Mouse (Mus musculus) stomach, embryonic 16.5 days (tissue): ENCODE results near the gene Ly6g5c. TPM values are rescaled to one million over a fixed set of nuclear protein-coding genes. Genes with fewer than 3 reads are reported as not detected.

ENCODE experiments used
- ATAC-seq: fragments of 200-750 bp; cut with Nextera tagmentation; 2 replicates; pipeline ENCODE4 v1.8.0; 2017; ENCODE audit warnings: moderate number of reproducible peaks, moderate TSS enrichment; ENCODE audit not compliant: insufficient read depth, low FRiP score
- H3K27ac ChIP-seq: fragments of 300-500 bp; sonication (generic); 2 replicates; pipeline ENCODE4 v1.5.1; 2014; ENCODE audit warnings: low read length
- H3K27me3 ChIP-seq: fragments of 300-500 bp; sonication (generic); 2 replicates; pipeline ENCODE4 v1.6.1; 2014; ENCODE audit warnings: low read length, control low read depth, mixed read lengths; ENCODE audit not compliant: control insufficient read depth, insufficient read depth
- H3K36me3 ChIP-seq: fragments of 300-500 bp; sonication (generic); 2 replicates; pipeline ENCODE4 v1.6.1; 2014; ENCODE audit warnings: low read length; ENCODE audit not compliant: control insufficient read depth, insufficient read depth
- H3K4me1 ChIP-seq: fragments of 300-500 bp; sonication (generic); 2 replicates; pipeline ENCODE4 v1.6.1; 2014; ENCODE audit warnings: low read length, control low read depth, mixed read lengths; ENCODE audit not compliant: control insufficient read depth, insufficient read depth
- H3K4me2 ChIP-seq: fragments of 300-500 bp; sonication (generic); 2 replicates; pipeline ENCODE4 v1.6.1; 2014; ENCODE audit warnings: low read depth, low read length, mixed read lengths
- H3K4me3 ChIP-seq: fragments of 300-500 bp; sonication (generic); replicated peaks from 2 replicates; pipeline ENCODE4 v1.5.1; 2014; ENCODE audit warnings: mild to moderate bottlenecking, low read length
- H3K9ac ChIP-seq: fragments of 300-500 bp; sonication (generic); 2 replicates; pipeline ENCODE4 v1.6.1; 2014; ENCODE audit warnings: low read length
- H3K9me3 ChIP-seq: fragments of 300-500 bp; sonication (generic); replicated peaks from 2 replicates; pipeline ENCODE4 v1.6.1; 2016; ENCODE audit warnings: low read length, control low read depth; ENCODE audit not compliant: control insufficient read depth
- WGBS: fragments of 180-500 bp; shearing (Covaris S2); extraction: QIAGEN DNeasy Blood & Tissue Kit; methylation state at CpG from one replicate; pipeline ENCODE4 v1.1.7; 2014; 5-methylcytosine and 5-hydroxymethylcytosine counted together
- polyA plus RNA-seq: library from polyadenylated mRNA; unstranded; fragments of >200 nt; fragmentation: Nextera tagmentation; extraction: Ambion mirVana; gene quantifications from 2 replicates; pipeline ENCODE4 v1.2.1, GENCODE M21; 2015

The Ly6g5c gene
- polyA plus RNA-seq, 1 experiment from 2014 or later: not detected

DNA sequence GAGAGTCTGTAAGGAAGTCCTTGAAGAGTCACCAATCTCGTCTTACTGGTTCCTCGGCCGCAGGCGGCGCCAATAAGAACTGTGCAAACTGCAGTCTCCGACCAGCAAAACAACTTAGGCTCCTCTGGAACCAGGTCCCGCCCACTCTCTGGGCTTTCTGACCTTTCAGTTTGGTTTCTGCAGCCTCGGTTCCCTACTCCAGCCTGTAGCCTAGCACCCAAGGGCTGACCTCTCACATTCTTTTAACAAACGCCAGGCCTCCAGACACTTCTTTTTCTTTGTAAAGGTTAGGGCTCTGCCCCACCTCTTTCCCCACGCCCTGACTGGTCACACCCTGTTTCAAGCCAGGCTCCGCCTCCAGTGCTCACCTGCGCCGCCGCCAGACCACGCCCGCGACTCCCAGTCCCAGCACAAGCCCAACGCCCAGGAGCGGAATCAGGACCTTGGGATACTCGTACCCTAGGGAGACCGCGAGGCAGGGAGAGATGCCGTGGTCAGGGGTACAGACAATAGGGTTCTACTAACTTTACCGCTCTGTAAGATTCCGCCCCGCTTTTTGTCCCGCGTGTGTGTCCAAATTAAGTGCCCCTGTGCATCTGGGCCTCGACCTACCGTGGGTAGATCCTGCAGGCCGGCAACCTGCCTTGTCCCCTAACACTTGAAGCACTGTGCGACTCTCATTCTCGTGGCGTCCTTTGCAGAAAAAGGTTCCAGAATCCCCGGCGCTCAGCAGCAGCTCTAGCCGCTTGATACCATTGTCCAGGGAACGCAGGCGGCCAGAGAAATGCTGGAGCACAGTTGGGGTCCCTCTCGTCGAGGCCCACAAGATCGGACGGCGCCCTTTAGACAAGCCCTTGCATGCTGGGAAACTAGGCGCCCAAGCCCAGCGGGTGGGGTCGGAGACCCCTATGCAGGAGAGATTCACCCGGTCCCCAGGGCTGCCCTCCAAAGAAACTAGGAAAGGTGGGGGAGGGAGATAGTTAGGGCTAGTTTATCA lies 42.8 kb upstream of the Ly6g5c start, which contains the start of gene Ly6g6c:
TSS of gene Ly6g6c (plus strand) at position 438 of the 997 bp plus-strand sequence.
- H3K9ac ChIP-seq: peak within 1 kb of the TSS; percentile 65
- no peaks in the 10 kb centered on the region for H3K27me3 ChIP-seq
- no peaks in the 10 kb centered on the region for H3K9me3 ChIP-seq
- ATAC-seq: peak; percentile 82
- 3% methylated on average over 48 of the region's 48 CpGs for WGBS
- H3K36me3 ChIP-seq: peaks cover 8% of the 10 kb centered on the region
- H3K4me2 ChIP-seq: peak within 1 kb of the TSS; percentile 71
- H3K27ac ChIP-seq: peak within 1 kb of the TSS; percentile 95
- peak within 1 kb of the TSS; percentile 47 for H3K4me3 ChIP-seq
- H3K4me1 ChIP-seq: peaks cover 46% of the 10 kb centered on the region

DNA sequence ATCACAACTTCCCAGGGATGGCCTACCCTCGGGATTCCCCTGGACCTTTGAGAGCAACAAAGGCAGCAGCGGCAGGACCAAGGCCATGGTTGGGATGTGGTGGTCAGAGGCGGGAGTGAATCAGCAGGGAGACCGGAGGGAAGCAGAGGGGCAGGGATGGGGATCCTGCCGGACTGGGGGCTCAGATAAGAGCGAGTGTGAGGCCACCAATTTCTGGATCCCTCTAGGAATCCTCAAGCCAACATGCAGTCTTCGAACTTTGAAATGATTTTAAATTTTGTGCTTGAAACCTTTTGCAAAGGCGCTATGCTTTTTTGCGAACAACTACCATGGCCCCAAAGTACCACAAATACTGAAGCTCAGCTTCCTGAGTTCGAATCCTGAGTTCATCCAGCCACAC lies 42.0 kb upstream of the Ly6g5c start, which contains the start of gene Mpig6b:
TSS of gene Mpig6b (minus strand) at position 101 of the 400 bp plus-strand sequence.
- H3K4me3 ChIP-seq: peak within 1 kb of the TSS; percentile 47

DNA sequence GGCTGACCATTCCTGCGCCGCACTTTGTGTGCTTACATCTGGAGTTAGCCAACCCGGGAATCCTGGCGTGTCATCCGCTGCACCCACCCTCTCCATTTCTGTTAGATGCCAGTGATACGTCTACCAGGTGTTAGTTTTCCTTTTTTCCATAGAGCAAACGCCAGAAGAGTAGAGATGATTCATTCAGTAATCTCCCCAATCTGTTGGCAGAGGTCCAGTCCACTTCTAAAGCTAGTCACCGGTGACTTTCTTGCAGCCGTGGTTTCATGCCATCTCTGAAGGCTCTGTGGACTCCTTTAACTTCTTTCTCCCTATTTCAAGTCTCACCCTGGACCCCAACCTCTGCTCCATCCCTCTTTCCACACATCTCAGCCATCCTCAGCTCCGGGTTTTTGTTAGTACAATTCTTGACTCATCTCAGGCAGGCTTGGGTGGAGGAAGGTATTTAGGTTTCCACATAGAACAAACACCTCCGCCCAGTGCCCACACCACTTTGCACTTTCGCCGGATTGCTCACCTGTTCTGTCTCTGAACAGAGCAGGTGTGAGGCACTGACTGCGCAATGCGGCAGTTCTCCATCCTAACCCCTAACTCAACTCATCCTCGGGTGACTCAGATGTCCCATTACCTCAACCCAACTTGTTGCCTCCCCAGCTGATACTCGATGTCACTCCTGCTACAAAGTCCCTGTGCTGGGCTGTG lies 39.7 kb upstream of the Ly6g5c start:
- no peak for ATAC-seq
- no peaks in the 10 kb centered on the region for H3K9me3 ChIP-seq

More for the DNA sequence above, 42.0 kb upstream of the Ly6g5c start, which contains the start of gene Mpig6b:
- WGBS: 54% methylated on average over 10 of the region's 10 CpGs
- Histone ChIP-seq H3K9ac (peak within 1 kb of the TSS; percentile 65), H3K9me3 (no peaks in the 10 kb centered on the region), H3K36me3 (peaks cover 8% of the 10 kb centered on the region), H3K4me1 (peaks cover 38% of the 10 kb centered on the region), H3K27ac (peak within 1 kb of the TSS; percentile 95), H3K4me2 (peak within 1 kb of the TSS; percentile 71), H3K27me3 (no peaks in the 10 kb centered on the region)
- ATAC-seq: no peak

GRCm38 (mm10) chr17:35070556-35071229 lies 37.4 kb upstream of the Ly6g5c start:
- Histone ChIP-seq H3K27ac (peak overlapping the region; percentile 76), H3K27me3 (no peaks in the 10 kb centered on the region), H3K4me2 (no peak overlapping the region), H3K4me3 (no peak overlapping the region), H3K9ac (no peak overlapping the region), H3K36me3 (no peaks in the 10 kb centered on the region), H3K4me1 (peaks cover 10% of the 10 kb centered on the region), H3K9me3 (no peaks in the 10 kb centered on the region)
- WGBS: 41% methylated on average over 6 of the region's 6 CpGs
- ATAC-seq: peak; percentile 44

More for the DNA sequence above, 39.7 kb upstream of the Ly6g5c start:
- H3K36me3 ChIP-seq: no peaks in the 10 kb centered on the region
- H3K9ac ChIP-seq: no peak overlapping the region; the same call in 1 of the 2 replicates
- no peak overlapping the region for H3K4me3 ChIP-seq
- H3K4me1 ChIP-seq: peaks cover 32% of the 10 kb centered on the region
- 67% methylated on average over 17 of the region's 17 CpGs for WGBS
- H3K4me2 ChIP-seq: no peak overlapping the region
- peak overlapping the region; percentile 60 for H3K27ac ChIP-seq
- no peaks in the 10 kb centered on the region for H3K27me3 ChIP-seq

- H3K4me1 ChIP-seq: peaks cover 12% of the 10 kb centered on the region
- H3K36me3 ChIP-seq: no peaks in the 10 kb centered on the region
- 76% methylated on average over 9 of the region's 9 CpGs for WGBS
- ATAC-seq: no peak
- no peak overlapping the region for H3K4me2 ChIP-seq
- H3K9ac ChIP-seq: no peak overlapping the region
- H3K9me3 ChIP-seq: no peaks in the 10 kb centered on the region
- no peak overlapping the region for H3K27ac ChIP-seq
- H3K4me3 ChIP-seq: no peak overlapping the region
- H3K27me3 ChIP-seq: no peaks in the 10 kb centered on the region
Observed at GRCm38 (mm10) chr17:35071454-35071853, 36.6 kb upstream of the Ly6g5c start.

DNA sequence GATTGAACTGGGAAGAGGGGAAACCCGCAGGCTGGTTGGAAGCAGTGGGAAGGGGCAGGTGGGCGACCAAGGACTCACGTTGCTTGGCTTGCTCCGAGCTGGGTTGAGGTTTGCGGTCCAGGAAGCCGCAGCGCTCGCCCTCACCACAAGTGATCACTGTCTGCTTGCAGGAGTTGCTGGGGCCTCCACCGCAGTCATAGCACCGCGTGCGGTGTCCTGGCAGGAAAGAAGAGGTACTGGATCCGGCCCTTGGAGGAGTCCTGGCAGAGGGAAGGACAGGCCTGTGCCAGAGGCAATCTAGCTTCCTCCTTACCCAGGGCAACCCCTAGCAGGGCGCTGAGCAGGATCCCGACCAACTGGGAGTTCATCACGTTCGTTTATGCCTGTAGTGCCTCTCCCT lies 34.0 kb upstream of the Ly6g5c start:
- H3K4me2 ChIP-seq: no peak overlapping the region
- no peak overlapping the region for H3K4me3 ChIP-seq
- no peaks in the 10 kb centered on the region for H3K36me3 ChIP-seq
- no peak overlapping the region for H3K27ac ChIP-seq
- no peak for ATAC-seq
- peak overlapping the region; percentile 35; the same call in 1 of the 2 replicates for H3K9ac ChIP-seq
- no peaks in the 10 kb centered on the region for H3K27me3 ChIP-seq
- peaks cover 8% of the 10 kb centered on the region; the same call in 1 of the 2 replicates for H3K4me1 ChIP-seq
- 49% methylated on average over 17 of the region's 17 CpGs for WGBS
- no peaks in the 10 kb centered on the region for H3K9me3 ChIP-seq

DNA sequence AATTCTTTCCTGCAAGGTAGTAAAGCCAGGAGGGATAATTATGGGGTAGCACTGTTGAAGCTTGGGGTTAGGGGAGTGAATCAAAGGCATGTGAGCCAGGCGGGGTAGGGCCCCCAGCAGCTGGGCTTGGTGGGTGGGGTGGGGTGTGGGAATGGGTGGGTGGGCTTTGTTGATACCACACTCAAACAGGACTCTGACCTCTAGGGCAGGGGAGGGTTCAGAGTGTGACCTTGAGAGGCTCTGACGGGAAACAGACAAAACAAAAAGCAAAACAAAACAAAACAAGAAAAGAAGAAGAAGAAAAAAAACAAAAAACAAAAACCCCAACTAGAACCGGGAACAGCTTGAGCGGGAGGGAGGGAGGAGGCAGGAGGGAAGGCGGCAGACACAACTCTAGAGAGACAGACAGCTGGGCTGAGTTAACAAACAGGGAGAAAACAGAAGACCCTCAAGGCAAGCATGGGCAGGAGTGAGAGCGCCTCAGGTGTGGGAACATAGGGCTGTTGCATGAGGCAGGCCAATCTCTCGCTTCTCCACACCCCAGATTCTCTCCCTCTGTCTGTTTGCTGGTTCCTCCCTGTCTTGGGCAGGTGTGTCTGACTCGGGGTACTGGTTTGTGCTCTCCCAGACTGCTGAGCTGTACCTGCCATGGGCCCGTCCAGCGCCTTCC lies 31.4 kb upstream of the Ly6g5c start, which contains the start of gene Ly6g6e:
TSS of gene Ly6g6e (plus strand) at position 396 of the 670 bp plus-strand sequence.
- Histone ChIP-seq H3K4me2 (peak within 1 kb of the TSS; percentile 40), H3K27ac (peak within 1 kb of the TSS; percentile 60), H3K4me3 (peak within 1 kb of the TSS; percentile 39), H3K36me3 (no peaks in the 10 kb centered on the region), H3K4me1 (peaks cover 10% of the 10 kb centered on the region), H3K9ac (peak within 1 kb of the TSS; percentile 69), H3K9me3 (no peaks in the 10 kb centered on the region), H3K27me3 (no peaks in the 10 kb centered on the region)
- 0 out of 2 replicates have a peak, but pooled peaks have one; percentile 16 for ATAC-seq
- 30% methylated on average over 10 of the region's 10 CpGs for WGBS

- Histone ChIP-seq H3K27me3 (no peaks in the 10 kb centered on the region), H3K9me3 (no peaks in the 10 kb centered on the region), H3K4me1 (peaks cover 10% of the 10 kb centered on the region), H3K9ac (peak overlapping the region; percentile 69), H3K4me2 (peak overlapping the region; percentile 37), H3K36me3 (no peaks in the 10 kb centered on the region), H3K4me3 (peak overlapping the region; percentile 39), H3K27ac (peak overlapping the region; percentile 60)
- no peak; the same call in 1 of the 2 replicates for ATAC-seq
- 55% methylated on average over 2 of the region's 2 CpGs for WGBS
Observed at GRCm38 (mm10) chr17:35077285-35077684, 30.8 kb upstream of the Ly6g5c start.
